Mouse (Mus musculus) colon, adult 2 months (tissue): Measurements from ENCODE around the gene Fstl3. TPM values are rescaled to one million over a fixed set of nuclear protein-coding genes. Genes with fewer than 3 reads are reported as not detected.

ENCODE experiments used
- polyA plus RNA-seq: library from polyadenylated mRNA; depleted of rRNA; stranded (reverse); fragments of >200 nt; gene quantifications from 2 replicates; pipeline ENCODE4 v1.2.3, GENCODE M21; 2012; rRNA removed

Gene Fstl3
- 42.9 and 43.6 TPM in 2 replicates for polyA plus RNA-seq

DNA sequence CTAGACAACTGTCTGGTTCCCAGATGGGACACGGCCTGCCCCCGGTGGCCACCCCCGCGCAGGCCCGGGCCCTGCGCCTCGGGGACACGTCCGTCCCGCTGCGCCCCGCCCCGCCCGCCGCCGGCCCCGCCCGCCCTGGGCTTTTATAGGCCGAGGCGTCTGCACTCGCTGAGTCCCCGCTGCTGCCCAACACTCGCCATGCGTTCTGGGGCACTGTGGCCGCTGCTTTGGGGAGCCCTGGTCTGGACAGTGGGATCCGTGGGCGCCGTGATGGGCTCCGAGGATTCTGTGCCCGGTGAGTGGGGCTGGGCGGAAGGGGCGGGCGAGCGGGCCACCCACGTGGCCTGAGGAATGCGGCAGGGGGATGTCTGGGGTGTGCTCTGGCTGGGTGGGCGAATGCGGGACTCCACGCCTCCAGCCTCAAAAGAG lies at the start of gene Fstl3:
TSS of gene Fstl3 (plus strand) at position 170 of the 429 bp plus-strand sequence.

DNA sequence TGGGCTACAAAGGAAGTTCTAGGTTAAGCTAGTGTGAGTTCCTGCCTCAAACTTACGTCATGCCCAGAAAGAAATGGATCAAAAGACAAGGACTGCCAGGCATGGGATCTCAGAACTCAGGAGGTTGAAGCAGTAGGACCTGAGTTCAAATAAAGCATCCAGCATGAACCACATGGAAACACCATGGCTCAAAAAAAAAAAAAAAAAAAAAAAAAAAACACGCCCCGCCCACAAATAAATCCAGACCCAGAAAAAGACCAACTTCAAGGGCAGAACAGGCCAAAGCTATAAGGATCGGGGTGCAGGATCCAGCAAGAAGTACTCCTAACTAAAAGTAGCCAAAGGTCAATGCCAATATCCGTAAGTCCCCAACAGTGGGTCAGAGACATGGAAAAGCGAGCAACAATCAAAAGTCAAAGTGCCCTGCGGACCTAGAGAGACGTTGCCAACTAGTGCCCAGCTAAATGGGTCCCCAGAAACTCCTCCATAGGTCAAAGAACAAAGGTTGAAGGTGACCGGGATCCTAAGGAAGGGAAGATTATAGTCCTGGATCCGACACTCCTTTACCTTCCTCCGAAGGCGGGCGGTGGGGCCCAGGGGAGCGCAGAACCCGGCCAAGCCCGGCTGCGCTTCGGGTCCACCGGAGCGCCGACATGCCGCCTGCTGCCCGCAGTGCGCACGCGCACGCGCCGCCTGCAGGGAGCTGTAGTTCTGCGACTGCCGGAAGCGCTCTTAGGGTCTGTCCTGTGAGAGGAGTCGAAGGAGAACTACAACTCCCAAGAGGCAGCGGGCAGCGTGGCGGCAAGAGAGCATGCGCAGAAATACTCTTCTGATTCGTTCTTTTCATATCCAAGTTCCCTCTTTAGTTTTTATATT lies 30.9 kb upstream of the Fstl3 start, which contains the start of gene Polrmt:
TSS of gene Polrmt (minus strand) at position 684 of the 876 bp plus-strand sequence.

DNA sequence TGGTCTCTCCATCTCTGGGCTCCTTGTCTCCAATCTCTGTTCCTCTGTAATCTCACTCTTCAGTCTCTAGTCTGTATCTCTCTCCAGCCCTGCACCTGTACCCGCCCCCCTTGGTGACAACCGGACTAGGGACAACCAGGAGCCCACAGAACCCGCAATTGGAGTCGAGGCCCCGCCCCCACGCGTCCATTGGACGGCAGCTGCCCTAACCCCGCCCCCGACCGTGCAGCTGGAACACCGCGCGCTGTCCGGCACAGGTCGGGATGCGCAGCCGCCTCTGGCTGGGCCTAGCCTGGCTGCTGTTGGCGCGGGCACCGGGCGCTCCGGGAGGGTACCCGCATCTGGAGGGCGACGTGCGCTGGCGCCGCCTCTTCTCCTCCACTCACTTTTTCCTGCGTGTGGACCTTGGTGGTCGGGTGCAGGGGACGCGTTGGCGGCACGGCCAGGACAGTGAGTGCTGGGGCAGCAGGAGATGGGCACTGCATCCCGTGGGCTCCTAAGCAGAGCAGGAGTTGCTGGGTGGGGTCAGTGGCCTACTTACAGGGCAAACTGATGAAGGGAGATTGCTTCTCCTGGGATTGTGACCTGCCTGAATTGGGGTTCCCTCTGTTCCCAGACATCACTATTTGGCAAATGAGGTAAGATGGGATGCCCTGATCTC lies 22.1 kb upstream of the Fstl3 start, which contains the start of gene Fgf22:
TSS of gene Fgf22 (plus strand) at position 221 of the 661 bp plus-strand sequence.

DNA sequence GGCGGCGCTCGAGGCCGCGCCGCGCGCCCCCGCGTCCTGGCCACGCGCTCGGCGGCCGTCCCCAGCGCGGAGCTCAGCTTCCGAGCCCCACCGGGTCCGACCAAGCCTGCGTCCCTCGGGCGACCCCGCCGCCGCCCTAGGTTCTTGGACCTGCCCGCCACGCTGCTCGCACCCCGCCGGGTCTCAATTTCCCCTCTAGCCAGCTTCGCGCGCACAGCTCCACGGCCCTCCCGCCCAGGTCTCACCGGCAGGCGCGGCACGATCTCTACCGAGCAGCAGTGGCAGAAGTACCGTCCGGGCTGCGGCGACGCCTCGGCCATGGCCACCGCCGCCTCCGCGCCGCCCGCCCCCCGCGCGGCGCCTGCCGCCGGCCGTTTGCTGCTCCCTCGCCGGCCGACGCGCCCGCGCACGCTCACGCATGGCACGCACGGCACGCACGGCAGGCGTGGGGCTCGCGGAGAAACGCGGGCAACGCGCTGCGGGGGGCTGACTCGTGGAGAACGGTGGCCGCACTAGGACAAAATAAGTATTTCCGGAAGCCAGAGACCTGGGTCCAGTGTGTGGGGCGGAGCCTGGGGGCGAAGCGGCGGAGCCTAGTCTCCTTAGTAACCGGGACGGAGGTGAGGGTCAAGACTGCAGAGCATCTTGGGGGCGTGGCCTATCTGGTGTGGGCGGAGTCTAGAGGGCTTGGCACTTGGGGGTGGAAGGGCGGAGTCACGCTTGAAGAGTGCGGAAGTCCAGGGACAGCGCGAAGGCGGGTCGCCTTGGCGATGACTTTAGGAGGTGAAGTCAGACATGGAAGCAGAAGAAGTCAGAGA lies 10.4 kb upstream of the Fstl3 start, which contains the start of gene Rnf126:
TSS of gene Rnf126 (minus strand) at position 445 of the 818 bp plus-strand sequence.

DNA sequence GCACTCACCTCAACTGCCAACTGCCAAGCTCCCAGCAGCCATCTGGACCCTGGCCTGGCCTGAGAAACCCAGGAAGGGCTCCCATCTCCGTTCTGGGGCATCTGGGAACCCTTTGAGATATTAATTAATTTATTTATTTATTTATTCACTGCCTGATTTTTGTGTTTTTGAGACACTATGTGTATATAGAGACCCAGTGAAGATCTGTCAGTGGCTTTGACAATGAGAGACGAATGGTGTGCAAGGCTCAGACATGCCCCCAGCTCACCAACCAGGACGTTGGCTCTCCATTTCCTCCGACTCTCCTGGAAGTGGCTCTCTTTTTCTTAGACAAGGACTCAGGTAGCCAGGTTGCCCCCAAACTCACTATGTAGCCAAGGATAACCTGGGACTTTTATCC lies 13.8 kb downstream of the Fstl3 start, which contains the start of gene Prss57:
TSS of gene Prss57 (minus strand) at position 101 of the 400 bp plus-strand sequence.

DNA sequence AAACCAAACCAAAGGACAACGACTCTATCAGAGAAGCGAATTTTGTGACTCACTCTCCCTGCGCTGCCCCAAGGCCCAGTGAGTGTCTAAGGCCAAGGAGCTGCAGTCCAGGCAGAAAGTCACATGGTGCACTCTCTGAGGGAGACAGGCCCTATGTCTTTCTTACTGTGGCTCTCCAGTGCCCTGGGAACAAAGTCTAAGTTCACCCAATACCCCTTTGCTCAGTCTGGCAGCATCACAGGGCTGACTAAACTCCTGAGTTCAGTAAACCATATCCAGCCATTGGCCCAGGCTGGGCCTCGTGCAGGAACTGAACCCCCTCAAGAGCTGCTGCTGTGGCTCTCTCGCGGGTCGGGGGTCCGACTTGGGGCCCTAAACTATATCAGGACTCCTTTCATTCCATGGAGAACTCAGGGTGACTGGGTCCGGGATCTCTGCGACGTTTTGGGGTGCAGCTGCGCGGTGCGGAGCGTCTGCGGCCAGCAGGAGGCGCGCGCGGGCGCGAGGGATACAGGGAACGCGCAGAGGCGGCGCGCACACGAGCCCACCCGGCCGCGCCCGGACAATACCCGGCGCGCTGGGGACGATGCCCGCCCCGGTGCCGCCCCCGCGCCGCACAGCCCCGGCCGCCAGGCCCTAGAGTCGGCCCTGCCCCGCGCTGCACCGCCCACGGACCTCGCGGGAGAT lies 16.1 kb downstream of the Fstl3 start, which contains the start of gene Palm:
TSS of gene Palm (plus strand) at position 522 of the 687 bp plus-strand sequence.

DNA sequence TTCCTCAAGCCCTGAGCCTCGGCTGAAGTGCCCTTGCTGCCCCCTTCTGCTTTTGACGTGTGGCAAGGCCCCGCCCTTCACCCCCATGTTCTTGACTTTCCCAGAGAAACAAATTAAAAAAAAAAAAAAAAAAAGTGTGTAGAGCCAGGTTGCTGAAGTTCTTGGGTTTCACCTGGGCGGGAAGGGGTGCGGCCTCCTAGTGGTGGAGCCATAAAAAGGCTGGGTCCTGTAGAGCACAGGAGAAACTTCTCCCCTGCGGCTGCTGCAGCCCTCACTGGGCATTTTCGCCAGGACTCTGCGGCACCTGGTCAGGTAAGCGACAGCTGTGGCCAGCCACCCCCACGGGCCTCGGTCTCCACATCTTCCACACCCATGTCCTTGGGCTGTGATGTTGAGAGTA lies 43.7 kb downstream of the Fstl3 start, which contains the start of gene Misp:
TSS of gene Misp (plus strand) at position 208 of the 400 bp plus-strand sequence.

Other genes starting within 250 kb of the Fstl3 start
- gene Plpp2, start 243.5 kb upstream of the Fstl3 start, polyA plus RNA-seq, result 211 and 290 TPM in 2 replicates
- gene Mier2, start 222.1 kb upstream of the Fstl3 start, polyA plus RNA-seq, result 105 and 110 TPM in 2 replicates
- gene Theg, start 189.9 kb upstream of the Fstl3 start, polyA plus RNA-seq, result not detected in 2 replicates
- 2.9 and 3.5 TPM in 2 replicates for gene C2cd4c, start 163.2 kb upstream of the Fstl3 start, polyA plus RNA-seq
- gene Shc2, start 139.4 kb upstream of the Fstl3 start, polyA plus RNA-seq, result 4.8 and 5.3 TPM in 2 replicates
- not detected in 2 replicates for gene Odf3l2, start 131.5 kb upstream of the Fstl3 start, polyA plus RNA-seq
- gene Madcam1, start 112.7 kb upstream of the Fstl3 start, polyA plus RNA-seq, result 6.3 and 9.1 TPM in 2 replicates
- 105 and 121 TPM in 2 replicates for gene Tpgs1, start 107.9 kb upstream of the Fstl3 start, polyA plus RNA-seq
- gene Cdc34, start 95.1 kb upstream of the Fstl3 start, polyA plus RNA-seq, result 155 and 246 TPM in 2 replicates
- 0.47 and 0.66 TPM in 2 replicates for gene Gzmm, start 88.3 kb upstream of the Fstl3 start, polyA plus RNA-seq
- 1,066 and 1,188 TPM in 2 replicates for gene Bsg, start 72.8 kb upstream of the Fstl3 start, polyA plus RNA-seq
- 23.7 and 26.9 TPM in 2 replicates for gene Hcn2, start 60.6 kb upstream of the Fstl3 start, polyA plus RNA-seq
- 71.0 and 77.4 TPM in 2 replicates for gene Polrmt, start 30.7 kb upstream of the Fstl3 start, polyA plus RNA-seq
- 0.13 TPM in 1 of 2 replicates, not detected in the other for gene Fgf22, start 22.2 kb upstream of the Fstl3 start, polyA plus RNA-seq
- gene Rnf126, start 10.3 kb upstream of the Fstl3 start, polyA plus RNA-seq, result 192 and 253 TPM in 2 replicates
- 0.06 and 0.23 TPM in 2 replicates for gene Prss57, start 13.7 kb downstream of the Fstl3 start, polyA plus RNA-seq
- 35.1 and 37.1 TPM in 2 replicates for gene Palm, start 16.3 kb downstream of the Fstl3 start, polyA plus RNA-seq
- gene Misp, start 43.7 kb downstream of the Fstl3 start, polyA plus RNA-seq, result 267 and 317 TPM in 2 replicates
- 273 and 314 TPM in 2 replicates for gene Ptbp1, start 77.2 kb downstream of the Fstl3 start, polyA plus RNA-seq
- gene Prtn3, start 97.2 kb downstream of the Fstl3 start, polyA plus RNA-seq, result 2.2 and 2.6 TPM in 2 replicates
- 4.2 and 6.4 TPM in 2 replicates for gene Plppr3, start 97.4 kb downstream of the Fstl3 start, polyA plus RNA-seq
- 0.15 TPM in 1 of 2 replicates, not detected in the other for gene Elane, start 109.0 kb downstream of the Fstl3 start, polyA plus RNA-seq
- gene Cfd, start 113.6 kb downstream of the Fstl3 start, polyA plus RNA-seq, result 295 and 596 TPM in 2 replicates
- 82.9 and 84.0 TPM in 2 replicates for gene Med16, start 131.7 kb downstream of the Fstl3 start, polyA plus RNA-seq
- gene Gm26602, start 133.6 kb downstream of the Fstl3 start, polyA plus RNA-seq, result not detected in 2 replicates
- 9.5 and 12.7 TPM in 2 replicates for gene Kiss1r, start 139.7 kb downstream of the Fstl3 start, polyA plus RNA-seq
- 358 and 384 TPM in 2 replicates for gene R3hdm4, start 143.9 kb downstream of the Fstl3 start, polyA plus RNA-seq
- gene Arid3a, start 149.8 kb downstream of the Fstl3 start, polyA plus RNA-seq, result 7.1 and 9.2 TPM in 2 replicates
- gene Wdr18, start 182.9 kb downstream of the Fstl3 start, polyA plus RNA-seq, result 43.3 and 45.7 TPM in 2 replicates
- not detected in 2 replicates for gene Grin3b, start 193.4 kb downstream of the Fstl3 start, polyA plus RNA-seq
- gene Tmem259, start 207.1 kb downstream of the Fstl3 start, polyA plus RNA-seq, result 384 and 485 TPM in 2 replicates
- gene Cnn2, start 211.3 kb downstream of the Fstl3 start, polyA plus RNA-seq, result 79.8 and 98.8 TPM in 2 replicates
- gene Abca7, start 219.2 kb downstream of the Fstl3 start, polyA plus RNA-seq, result 40.3 and 43.6 TPM in 2 replicates
- gene Arhgap45, start 239.4 kb downstream of the Fstl3 start, polyA plus RNA-seq, result 24.6 and 25.0 TPM in 2 replicates